Mouse (Mus musculus) ES-Bruce4 (cell line): ENCODE results near the gene Tmem132d.

ENCODE experiments used
- CTCF ChIP-seq: IDR thresholded peaks from one replicate; pipeline ENCODE4 v1.8.1; 2011; ENCODE audit warnings: low read depth, low read length
- EP300 ChIP-seq: IDR thresholded peaks from 2 replicates; pipeline ENCODE4 v1.6.1; 2011; ENCODE audit warnings: low read depth, low read length; ENCODE audit not compliant: insufficient read depth

DNA sequence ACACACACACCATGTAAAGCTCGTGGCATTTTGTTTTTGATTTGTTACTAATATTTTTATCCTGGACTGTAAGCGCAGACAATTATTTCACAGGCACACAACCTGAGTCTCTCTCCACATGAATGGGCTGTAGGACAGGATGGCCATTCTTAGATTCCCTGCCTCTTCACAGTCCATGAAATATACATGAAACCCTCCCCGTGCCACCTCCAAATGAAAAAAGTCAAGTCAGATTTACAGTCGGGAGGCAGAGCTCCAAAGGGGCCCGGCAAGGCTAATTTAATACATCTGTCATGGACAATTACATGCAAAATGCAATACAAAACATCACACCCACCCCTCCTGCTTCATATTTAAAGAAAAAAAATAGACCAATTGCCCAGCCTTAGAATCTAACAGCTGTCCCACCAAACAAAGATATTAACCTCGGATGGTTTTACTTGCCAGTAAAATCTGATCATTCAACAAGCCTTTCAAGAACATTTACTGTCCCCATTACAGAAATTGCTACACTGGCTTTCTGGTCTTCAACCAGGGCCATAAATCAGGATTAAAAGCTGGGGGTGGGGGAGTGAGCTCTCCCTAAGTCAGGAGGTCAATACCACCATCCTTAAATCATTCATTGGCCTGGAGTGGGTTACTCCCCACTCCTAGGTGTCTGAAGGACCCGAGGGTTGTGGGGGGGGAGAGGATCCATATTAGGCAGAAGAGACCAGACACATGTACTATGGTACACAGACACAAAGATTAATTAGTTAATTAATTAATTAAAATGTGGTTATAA is 44.3 kb downstream of the Tmem132d start:
- no peak for TF ChIP-seq CTCF
- no peak for TF ChIP-seq EP300
